Mouse (Mus musculus) embryonic stem cell, embryonic (primary cell): ENCODE results near the gene Acr.

Experiments used
- CTCF ChIA-PET, 4 experiments: fragments of 300-600 bp in 2 of 4; fragments of 350-600 bp in 2 of 4; sonication (Branson Sonifier 250); formaldehyde crosslinking; loops; one replicate each; lab custom pipeline; 2022; ENCODE audit warnings: inconsistent platforms in 2 of 4; lab: Charles Lee
- POLR2A ChIA-PET, 4 experiments: fragments of 300-600 bp in 2 of 4; fragments of 350-600 bp in 2 of 4; sonication (Branson Sonifier 250); formaldehyde crosslinking; loops; one replicate each; lab custom pipeline; 2022; ENCODE audit warnings: antibody characterized with exemption in 4 of 4, inconsistent platforms in 1 of 4; lab: Charles Lee

Acr gene

DNA sequence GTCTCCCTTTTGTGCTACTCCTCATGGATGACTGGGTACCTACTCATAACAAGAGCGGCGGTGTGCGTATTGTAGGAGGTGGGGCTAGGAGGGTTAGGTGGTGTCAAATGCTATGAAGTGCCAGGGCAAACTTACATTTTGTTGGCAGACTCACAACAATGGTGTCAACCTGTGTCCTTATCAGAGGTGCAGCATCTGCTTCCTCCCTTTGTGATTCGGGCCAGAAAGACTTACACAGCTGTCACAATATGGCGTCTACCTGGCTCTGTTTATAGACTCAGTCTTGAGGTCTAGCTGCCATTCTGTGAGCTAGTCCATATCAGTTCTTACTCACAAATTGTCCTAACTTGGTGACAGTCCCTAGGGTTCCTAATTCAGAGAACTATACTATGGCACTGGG, 17.0 kb downstream of the Acr start:
- POLR2A ChIA-PET = interaction anchor here in 1 of 4 experiments (0.7 kb wide), 1 partner anchor 118 kb away, joined by 4 read pairs; no protein-coding TSS in a partner anchor
- CTCF ChIA-PET = no interaction called here

DNA sequence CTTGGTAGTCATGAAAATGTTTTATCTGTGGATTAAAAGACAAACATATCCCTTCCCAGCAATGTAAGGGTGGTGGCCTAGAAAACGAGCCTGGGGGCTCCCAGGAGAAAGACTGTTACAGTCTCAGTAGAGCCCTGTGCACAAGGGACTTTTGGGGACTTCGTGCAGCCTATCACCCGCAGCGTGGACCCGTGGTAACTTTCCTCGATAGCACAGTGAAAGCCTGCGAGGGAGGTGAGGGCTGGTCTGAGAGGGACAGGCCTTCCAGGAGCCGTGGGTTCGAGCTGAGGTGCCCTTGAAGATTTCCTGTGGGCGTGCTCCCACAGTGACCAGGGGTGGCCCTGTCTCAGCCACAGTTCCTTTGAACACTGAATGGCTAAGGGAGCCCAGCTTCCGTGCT, 17.5 kb downstream of the Acr start:
- ChIA-PET CTCF (no interaction called here), POLR2A (no interaction called here)

DNA sequence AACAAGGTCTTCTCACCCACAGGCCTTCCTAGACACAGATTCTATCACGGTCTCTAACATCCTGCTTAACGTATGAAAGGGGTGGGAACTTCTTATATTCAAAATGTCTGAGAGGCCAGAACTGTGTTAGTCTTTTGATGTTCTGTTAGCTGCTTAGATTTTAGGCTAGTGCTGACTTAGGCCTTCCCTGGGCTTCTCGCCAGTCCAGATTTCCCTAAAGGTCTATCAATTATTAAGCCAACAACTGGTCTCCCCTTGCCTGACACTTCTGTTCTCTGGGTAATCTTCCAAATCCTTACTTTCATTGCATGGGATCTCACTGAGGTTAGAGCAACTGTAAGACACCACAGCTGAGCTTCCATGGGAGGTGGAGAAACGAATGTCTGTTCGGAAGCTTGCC, 21.0 kb downstream of the Acr start:
- POLR2A ChIA-PET = interaction anchor here in 1 of 4 experiments (0.6 kb wide), 1 partner anchor 20 kb away, joined by 5 read pairs; no protein-coding TSS in a partner anchor
- CTCF ChIA-PET = no interaction called here

DNA sequence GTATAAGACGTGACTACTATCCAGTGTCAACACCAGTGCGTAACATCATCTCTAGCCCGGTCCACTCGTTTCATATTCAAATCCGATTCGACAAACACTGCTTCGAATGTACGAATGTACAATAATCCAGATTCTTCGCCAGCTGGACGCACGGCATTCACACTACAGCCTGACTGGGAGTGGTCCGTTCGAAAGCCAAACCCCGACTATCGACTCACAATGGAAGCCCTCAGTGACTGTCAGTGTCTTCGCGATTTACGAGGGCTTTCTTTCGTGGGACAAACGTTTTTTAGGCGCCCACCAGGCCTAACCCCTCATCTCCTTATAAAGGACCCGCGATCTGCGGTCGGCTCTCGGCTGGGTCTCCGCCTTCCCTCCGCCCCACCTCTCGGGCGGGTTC, 23.2 kb downstream of the Acr start:
- ChIA-PET CTCF (no interaction called here), POLR2A (interaction anchor here in 2 of 4 experiments (0.8 to 1.5 kb wide), 4 partner anchors 9 to 92 kb away, joined by 3 to 4 read pairs (median 4); partner anchors contain the start of gene Shank3 (in 1 of the 2))

DNA sequence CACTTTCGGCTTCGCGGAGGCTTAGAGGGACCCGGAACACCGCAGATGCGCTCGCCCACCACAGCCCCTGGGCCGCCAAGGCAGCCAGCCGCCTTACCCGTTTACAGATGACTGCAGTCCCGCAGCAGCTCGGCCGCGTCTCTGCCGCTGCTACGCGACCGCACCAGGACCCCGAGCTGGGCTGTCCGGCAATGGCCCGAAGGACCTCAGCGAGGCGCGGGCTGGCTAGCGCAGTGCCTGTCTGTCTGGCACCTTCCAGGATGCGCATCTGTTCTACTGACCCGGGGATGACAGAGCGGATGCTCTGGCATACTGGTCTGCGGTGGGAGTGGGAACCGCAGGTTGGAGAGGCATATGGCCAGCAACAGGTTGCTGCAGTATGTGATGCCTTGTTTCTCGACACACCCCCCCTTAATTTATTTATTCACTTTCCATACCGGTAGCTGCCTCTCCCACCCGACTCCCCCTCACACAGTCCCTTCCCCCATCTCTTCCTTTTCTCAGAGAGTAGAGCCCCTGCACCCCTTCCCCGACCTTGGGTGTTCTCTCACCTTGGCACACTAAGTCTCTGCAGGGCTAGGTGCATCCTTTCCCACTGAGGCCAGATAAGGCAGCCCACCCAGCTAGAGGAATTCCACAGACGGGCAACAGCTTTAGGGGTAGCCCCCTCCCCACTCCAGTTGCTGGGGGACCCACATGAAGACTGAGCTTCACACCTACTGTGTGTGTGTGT, 23.8 kb downstream of the Acr start, which contains the start of gene Rabl2:
TSS of gene Rabl2 (minus strand) at position 201 of the 733 bp plus-strand sequence.
- ChIA-PET CTCF (interaction anchor here in 2 of 4 experiments (0.6 kb wide), 2 partner anchors 22 to 29 kb away, joined by 3 read pairs; no protein-coding TSS in a partner anchor), POLR2A (interaction anchor here in 2 of 4 experiments (0.5 to 1.7 kb wide), 8 partner anchors 10 to 1007 kb away, joined by 3 to 6 read pairs (median 4); partner anchors contain the start of gene Shank3 (in 1 of the 2))

DNA sequence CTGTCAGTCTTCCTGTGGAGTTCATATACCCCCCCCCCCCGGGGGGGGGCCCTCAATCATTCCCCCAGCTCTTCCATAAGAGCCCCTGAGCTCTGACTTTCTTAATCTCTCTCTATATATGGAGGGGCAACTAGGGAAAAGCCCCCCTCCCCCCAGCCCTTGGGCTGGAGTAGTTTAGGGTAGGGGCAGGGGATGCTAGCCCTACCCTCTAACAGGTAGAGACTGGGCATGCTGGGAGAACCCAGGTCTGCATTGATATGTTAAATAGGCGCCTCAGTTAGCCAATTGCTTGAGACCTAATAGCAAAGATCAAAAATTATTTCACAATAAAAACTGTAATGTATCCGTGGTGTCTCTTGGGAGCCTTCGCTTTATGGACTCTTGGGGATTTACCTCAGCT, 24.4 kb downstream of the Acr start:
- ChIA-PET POLR2A (interaction anchor here in 2 of 4 experiments (0.5 to 1.7 kb wide), 7 partner anchors 10 to 1007 kb away, joined by 3 to 6 read pairs (median 4); no protein-coding TSS in a partner anchor), CTCF (interaction anchor here in 2 of 4 experiments (0.6 kb wide), 2 partner anchors 23 to 30 kb away, joined by 3 read pairs; no protein-coding TSS in a partner anchor)

DNA sequence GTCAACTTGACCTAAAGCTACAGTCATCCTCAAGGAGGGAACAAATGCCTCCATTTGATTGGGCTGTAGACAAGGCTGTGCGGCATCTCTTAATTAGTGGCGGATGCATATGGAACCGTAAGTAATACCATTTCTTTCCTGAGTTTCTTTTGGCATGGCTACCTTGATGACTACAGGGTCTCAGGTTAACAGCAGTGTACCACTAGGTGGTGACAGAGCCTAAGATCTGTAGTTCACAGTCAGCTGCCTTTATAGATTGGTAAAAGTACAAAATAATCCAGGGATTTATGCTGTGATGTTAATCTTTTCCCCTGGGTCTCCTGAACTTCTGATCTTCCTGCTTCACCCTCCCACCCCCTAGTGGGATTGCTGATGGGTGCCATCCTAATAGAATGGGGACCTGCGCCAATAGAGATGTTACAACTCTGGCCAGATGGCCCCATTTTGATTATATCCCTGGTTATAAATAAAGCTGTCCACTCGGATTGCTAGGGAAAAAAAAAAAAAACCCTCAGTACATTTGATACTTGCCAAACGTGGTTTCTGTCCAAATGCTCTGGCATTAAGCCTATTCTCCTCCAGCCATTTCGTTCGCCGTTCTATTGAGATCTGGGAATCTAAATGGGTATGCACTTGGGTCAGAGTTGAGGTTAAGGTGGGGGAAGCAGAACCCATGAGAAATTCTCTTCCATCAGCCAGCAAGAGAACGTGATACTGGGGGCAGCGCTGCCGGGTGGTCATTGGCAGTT, 37.9 kb downstream of the Acr start:
- CTCF ChIA-PET = interaction anchor here in 2 of 4 experiments (0.6 to 1.8 kb wide), 5 partner anchors 124 to 1442 kb away, joined by 3 to 6 read pairs (median 3); no protein-coding TSS in a partner anchor

DNA sequence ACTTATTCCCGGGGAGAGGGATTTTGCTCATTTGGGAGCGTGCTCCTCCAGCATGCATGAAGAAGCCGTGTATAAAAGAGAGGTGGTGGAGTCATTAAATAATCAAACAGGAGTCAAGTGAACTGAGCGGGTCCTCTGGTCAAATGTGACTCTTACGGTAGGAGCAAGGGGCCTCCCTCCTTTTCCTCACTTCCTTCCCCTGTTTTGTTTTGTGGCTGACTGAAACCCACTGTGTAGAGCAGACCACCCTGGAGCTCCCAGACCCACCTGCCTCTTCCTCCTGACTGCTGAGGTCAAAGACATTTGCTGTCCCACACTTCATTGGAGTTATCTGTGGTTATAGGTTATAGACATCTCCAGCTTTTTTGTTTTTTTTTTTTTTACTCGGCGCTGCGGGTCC, 39.4 kb downstream of the Acr start:
- CTCF ChIA-PET = no interaction called here
- POLR2A ChIA-PET = interaction anchor here in 1 of 4 experiments (1.2 kb wide), 1 partner anchor 15 kb away, joined by 3 read pairs; no protein-coding TSS in a partner anchor

More for the DNA sequence above, 37.9 kb downstream of the Acr start:
- POLR2A ChIA-PET = interaction anchor here in 1 of 4 experiments (0.9 to 1.6 kb wide), 2 partner anchors 13 to 48 kb away, joined by 3 to 4 read pairs; no protein-coding TSS in a partner anchor

DNA sequence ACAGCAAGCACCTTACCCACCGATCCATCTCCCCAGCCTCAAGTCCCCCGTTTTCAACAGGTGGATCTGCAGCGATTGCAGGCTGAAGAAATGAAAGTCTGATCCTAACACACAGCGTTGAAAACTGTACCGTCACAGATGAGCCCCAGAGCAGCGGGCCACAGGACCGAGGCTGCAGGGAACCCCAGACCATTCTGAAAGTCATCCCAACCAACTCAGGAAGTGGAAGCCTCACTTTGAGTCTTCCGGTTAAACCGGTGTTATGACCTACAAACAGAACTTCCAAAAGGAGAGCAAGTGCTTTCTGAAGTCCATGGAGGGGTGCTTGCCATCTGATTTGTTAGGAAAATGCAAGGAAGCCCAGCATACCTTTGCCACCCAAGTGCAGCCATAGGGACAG, 39.8 kb downstream of the Acr start:
- ChIA-PET CTCF (no interaction called here), POLR2A (interaction anchor here in 1 of 4 experiments (1.2 kb wide), 1 partner anchor 15 kb away, joined by 3 read pairs; no protein-coding TSS in a partner anchor)

DNA sequence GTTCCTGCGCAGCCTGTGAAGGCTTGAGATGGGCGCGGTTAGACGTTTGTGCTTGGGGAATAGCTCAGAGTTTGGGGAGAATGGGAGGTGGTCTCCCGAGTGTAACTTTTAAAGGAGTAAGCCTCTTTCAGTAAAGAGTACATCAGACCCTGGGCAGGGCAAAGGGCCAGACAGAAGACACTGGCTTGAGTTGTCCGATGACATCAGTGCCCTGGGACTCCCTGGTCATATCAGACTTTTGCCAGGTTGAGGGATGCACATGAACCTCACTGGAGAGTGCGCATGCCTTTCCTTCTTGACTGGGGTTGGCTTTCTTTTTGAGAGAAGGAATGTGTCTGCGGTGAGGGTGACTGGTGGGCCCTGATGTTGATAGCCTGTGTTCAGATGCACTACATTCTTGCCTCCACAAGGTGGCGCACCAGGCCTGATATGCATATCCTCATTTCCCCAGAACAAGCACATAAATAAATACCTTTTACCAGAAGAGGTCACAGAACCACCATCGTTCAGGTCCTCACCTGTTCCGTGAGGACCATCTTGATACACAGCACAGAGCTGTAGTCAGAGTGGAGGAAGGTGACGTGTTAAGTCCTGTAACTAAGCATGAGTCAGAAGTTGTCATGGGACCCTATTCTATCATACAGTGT, 54.3 kb downstream of the Acr start:
- CTCF ChIA-PET = interaction anchor here in 2 of 4 experiments (0.5 to 1.3 kb wide), 4 partner anchors 48 to 561 kb away, joined by 3 read pairs; no protein-coding TSS in a partner anchor

DNA sequence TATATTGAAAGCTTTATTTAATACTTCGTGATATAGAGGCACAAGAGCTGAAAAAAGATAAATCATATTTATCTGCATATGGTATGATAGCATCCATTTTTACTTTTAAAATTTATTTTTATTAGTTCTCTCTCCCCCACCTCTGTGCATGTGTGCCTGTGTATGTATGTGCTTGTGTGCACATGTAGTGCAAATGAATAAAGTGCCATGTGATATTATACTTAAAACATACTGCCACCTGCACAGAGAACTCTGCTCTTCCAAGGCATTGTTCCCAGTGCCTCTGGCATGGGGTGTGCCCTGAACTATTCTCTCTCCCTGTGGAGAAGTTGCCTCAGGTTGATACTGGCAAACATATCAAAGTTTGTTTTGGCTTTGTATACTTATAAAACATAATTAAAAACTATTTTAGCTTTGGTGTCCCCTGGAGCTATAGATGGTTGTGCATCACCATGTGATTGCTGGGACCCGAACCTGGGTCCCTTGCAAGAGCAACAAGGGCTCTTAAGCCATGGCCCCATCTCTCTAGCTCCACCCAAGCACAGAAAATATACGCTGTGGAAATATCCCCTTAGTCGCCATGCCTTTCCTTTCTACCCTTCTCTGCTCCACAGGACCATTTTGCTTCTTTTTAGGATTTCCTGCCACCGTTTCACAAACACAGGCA, 55.0 kb downstream of the Acr start:
- ChIA-PET POLR2A (no interaction called here), CTCF (interaction anchor here in 3 of 4 experiments (0.7 to 1.3 kb wide), 4 partner anchors 49 to 602 kb away, joined by 3 read pairs; no protein-coding TSS in a partner anchor)

More for the DNA sequence above, 54.3 kb downstream of the Acr start:
- POLR2A ChIA-PET = no interaction called here

DNA sequence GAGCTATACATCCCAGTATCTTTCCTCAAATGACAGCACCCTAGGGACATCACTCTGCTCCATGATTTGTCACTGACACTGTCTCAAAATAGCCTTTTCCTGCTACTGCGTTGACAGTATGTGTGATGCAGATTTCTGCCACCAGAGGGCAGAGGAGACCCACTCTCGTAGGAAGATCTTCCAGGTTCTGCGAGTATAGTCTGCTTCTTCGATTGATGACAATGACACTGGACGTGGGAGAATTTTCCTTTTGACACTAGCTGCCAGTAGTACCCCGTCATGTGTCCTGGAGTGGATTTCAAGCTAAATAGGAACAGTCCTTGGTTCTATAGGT, 55.5 kb downstream of the Acr start:
- POLR2A ChIA-PET = no interaction called here
- CTCF ChIA-PET = interaction anchor here in 3 of 4 experiments (0.7 to 1.3 kb wide), 3 partner anchors 49 to 601 kb away, joined by 3 read pairs; no protein-coding TSS in a partner anchor
